Mouse (Mus musculus) cerebellum, postnatal 25 days (tissue): ENCODE measurements at regions not wholly inside any gene's neighbourhood (a gene's known extent, or its start where the extent isn't known, plus 50 kb on each side); places are given as distances from the start of the nearest gene placed in this dataset.

ENCODE experiments used
- DNase-seq, 2 experiments: peaks; one replicate each; pipeline ENCODE4 v3.0.0; 2021; ENCODE audit warnings: mixed read lengths in 2 of 2

DNA sequence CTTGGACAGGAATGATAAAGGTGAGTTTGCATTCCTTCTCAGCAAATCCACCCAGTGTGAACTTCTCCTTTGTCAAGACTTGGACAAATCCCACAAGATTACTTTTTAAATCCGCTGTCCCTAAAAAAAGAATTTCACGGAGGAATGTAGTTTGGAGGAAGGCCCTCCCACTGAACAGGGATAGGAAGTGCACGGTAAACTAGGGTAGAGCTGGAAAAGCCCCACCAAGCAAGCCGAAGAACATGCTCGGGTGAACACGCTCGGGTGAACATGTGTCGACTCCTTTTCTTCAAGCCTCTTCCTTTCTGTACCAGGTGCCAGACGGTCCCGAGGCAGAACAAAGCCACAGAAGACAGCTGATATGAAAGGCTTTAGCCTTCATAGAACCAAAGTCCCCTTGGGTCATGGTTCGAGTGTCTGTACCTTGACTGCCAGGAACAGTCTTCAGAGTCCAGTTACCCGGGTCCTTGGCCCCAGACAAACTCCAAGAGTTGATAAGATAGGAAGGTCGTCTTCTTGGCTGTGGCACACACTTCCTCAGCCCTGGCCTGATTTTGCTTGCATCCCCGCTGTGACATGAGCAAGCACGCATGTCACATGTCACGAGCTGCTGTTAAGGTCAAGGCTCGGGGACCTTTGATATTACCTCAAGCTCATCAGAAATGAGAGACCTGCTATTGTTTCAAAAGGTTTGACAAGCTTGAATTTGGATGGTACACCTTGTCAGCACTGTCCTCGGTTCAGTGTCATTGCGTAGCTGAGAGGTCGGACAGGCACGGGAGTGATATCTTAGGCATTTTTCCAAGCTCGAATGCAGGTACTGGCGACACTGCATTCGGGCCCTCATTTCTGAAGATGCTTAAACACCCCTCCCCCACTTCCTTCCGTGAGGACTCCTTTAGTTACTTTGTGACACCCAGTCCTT is 51.5 kb upstream of the Ryk start:
- no peak for DNase-seq

GRCm38 (mm10) chr9:102784329-102785026 is 50.2 kb upstream of the Ryk start:
- peak; percentile 92 for DNase-seq
